Mouse (Mus musculus) embryo, embryonic 11.5 days (tissue): Measurements from ENCODE around the gene Speer4f2.
A peak's percentile ranks its signal among the peaks of the same experiment; 100 is the strongest.
"Not testable (repeated sequence)": the region's sequence is repeated elsewhere in the genome, so short reads cannot be mapped to it uniquely, and the experiment has no call there.

Experiments used
- DNase-seq: peaks from one replicate; pipeline ENCODE4 v3.0.0-alpha.2; 2012; ENCODE audit warnings: low read depth, low spot score

The Speer4f2 gene

GRCm38 (mm10) chr5:17372880-17373279 lies at the start of gene Speer4f2:
Gene Speer4f2 (plus strand): TSS chr5:17373180.
- DNase-seq = not testable (repeated sequence)

DNA sequence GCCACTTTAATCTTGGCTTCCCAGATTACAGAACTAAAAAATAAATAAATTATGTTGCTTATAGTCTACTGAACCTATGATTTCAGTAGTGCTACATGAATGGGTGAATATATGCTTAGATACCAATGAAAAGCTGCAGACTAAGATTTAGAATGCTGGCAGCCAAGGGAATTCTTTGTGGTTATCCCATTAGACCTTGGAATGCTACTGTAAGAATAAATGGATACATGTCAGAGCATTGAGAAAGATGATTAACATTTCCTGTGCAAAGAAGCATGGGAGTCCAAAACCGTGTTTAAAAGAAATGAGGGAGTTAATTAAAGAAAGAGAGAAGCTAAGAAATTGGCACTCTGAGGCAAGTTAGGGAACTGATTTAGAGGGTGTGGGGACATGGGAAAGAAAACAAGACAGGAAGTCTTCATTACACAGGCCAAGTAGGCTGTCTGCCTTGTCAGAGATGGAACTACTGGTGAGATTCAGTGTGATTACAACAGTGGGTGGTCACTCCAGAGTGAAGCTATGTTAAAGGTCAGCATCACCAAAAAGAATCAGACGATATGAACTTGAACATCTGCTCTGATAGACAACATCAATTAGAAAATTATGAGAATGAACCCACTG lies 43.9 kb upstream of the Speer4f2 start:
- no peak for DNase-seq

- no peak for DNase-seq
Observed at GRCm38 (mm10) chr5:17334836-17335235, 38.1 kb upstream of the Speer4f2 start.

GRCm38 (mm10) chr5:17345741-17346140 lies 27.2 kb upstream of the Speer4f2 start:
- not testable (repeated sequence) for DNase-seq

- no peak for DNase-seq
Observed at GRCm38 (mm10) chr5:17359394-17359999, 13.5 kb upstream of the Speer4f2 start.

GRCm38 (mm10) chr5:17389926-17390325 lies 16.9 kb downstream of the Speer4f2 start:
- DNase-seq = no peak

DNA sequence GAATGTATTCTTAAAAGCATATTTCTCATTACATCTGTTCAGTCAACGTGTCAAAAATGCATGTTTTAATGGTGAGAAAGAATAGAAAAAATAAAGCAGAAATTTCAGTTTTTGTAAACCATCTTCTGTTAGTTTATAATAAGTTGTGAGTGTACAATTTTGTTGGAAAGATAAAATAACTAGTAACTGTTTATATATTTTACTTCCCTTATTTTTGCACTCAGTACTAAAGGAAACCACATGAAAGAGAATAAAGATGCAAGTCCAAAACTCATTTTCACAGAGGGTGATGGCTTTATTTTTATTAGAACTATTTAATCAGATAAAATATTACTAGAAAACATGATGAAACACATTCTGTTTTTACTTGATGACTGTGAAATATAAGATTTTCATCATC lies 18.2 kb downstream of the Speer4f2 start:
- DNase-seq = no peak

GRCm38 (mm10) chr5:17400571-17400970 lies 27.6 kb downstream of the Speer4f2 start:
- no peak for DNase-seq

- DNase-seq = no peak
Observed at GRCm38 (mm10) chr5:17401206-17402077, 28.5 kb downstream of the Speer4f2 start.

DNA sequence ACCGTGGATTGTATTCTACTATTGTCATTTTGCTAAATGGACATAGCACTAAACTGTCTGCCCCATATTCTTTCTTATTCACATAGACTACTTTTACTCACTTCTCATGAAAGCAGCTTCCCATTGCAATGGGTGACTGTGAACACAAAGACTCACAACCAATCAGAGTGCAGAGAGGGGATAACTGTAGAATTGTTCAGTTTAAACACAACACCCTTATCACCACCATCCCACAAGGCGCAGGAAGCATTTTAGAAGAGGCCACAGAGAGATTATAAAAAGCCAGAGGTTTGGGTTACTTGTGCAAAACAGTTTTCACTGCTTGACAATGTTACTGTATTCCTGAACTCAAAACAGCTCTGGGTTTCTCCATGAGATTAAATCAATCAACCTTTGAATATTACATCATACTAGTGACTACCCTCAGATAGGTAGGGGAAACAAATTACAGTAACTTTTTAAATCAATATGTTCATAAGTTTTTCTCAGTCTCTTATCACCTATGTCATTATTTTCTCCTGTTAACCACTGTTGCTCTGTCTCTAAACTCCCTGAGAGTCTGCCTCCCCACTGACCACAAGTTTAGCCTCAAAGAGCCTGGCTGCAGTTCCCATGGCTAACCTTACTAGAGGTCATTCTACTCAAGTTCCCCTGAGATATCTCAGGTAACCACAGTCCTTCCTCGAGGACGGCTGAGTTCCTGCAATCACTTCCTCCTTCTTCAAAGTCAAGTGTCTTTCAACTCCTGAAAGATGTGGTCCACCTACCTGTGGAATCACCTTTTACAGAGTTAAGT lies 29.5 kb downstream of the Speer4f2 start:
- no peak for DNase-seq

DNA sequence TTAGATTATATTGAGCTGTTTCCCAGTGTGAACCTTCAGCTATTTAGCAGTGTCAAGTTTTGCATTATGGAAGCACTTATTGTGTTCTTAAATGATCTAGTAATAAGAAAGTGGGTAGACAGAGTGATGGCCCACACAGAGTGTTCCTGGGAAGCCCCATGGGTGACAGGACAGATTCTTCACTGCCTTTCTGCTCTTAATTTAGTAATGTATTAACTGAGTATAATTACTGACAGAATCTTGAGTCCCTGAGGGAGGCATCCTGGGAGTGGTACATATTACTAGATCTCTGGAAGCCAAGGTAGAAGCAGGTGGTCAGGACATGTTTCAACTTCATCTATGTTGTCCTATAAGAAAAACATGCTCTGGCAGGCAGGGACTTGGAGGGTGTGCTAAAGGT lies 30.6 kb downstream of the Speer4f2 start:
- DNase-seq = no peak

- DNase-seq = no peak
Observed at GRCm38 (mm10) chr5:17408924-17409660, 36.1 kb downstream of the Speer4f2 start.

DNA sequence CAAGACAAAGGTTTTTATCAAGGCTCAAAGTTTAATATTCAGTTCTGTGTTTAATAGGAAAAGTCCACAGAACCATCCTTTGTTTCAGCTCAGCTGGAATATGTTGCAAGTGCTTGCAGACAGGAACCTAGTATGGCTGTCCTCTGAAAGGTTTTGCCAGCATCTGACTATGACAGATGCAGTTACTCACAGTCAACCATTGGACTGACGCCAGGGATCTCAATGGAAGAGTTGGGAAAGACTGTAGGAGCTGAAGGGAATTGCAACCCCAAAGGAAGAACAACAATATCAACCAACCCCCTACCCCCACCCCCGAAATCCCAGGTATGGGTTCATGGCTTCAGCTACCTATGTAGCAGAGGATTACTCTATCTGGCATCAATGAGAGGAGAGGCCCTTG lies 44.2 kb downstream of the Speer4f2 start:
- no peak for DNase-seq

DNA sequence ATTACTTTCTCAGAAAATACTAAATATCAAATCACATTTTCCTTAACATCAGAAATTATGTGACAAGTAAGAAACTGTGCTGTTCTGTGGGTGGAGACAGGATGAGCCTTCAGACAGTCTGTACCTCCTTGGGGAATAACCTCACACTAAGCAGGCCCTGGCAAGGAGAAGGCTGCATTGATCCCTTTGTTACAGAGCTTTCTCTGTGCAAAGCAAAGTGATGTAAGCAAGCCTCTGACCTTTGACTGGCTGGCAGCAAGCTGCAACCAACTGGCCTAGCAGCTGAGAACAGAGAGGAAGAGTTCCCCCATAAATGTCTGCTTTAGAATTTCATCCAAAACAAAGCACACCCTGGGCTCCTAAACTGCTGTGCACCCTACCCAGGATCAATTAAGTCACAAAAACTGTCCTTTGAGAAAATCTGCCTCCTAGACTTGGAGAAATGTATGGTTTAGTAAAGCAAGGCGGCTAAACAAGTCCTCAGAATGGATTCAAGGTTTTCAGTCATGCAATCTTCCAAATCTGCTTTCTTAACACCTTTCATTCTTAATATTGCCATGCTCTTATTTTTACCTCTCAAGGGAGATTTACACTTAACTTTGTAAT lies 46.3 kb downstream of the Speer4f2 start:
- DNase-seq = peak; percentile 16

DNA sequence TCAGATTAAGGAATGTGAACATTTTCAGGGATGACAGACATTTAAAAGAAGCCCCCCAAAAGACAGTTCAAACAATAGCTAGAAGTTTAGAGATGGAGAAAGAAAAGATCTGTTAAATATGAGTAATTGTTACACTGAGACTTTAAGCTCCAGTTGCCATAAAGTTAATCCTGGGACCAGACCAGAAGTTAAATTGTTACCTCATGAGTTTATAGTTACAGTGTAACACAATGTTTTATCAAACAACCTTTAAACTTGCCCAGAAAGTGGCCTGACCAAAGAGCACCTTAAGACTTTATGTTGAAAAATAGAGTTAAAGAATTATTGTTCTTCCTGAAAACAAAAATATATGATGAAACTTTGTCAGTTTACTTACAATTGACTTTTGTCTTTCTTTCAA lies 46.9 kb downstream of the Speer4f2 start:
- DNase-seq = no peak

DNA sequence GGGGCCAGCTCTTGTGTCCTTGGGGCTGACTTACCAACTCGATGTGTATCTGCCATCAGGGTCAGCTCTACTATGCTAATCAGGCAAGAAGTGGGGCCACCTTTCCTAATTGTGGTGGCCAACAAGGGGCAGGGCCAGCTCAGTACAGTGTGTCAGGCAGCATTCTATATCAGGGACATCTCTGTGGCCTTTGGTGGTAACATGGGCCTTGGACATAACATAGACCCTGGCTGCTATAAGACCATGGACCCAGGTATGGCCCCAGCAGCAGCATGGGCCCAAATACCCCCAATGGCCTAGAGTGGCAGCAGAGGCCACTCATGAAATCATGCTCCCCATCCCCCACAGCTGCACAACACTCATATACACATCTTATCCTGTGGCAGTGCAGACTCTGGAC lies 49.2 kb downstream of the Speer4f2 start:
- DNase-seq = no peak

- DNase-seq = no peak
Observed at GRCm38 (mm10) chr5:17426930-17427329, 54.0 kb downstream of the Speer4f2 start.
